Mouse (Mus musculus) liver, embryonic 14.5 days (tissue): ENCODE results near the gene A930033H14Rik. TPM values are rescaled to one million over a fixed set of nuclear protein-coding genes. Genes with fewer than 3 reads are reported as not detected.

ENCODE experiments used
- ATAC-seq: fragments of 200-750 bp; cut with Nextera tagmentation; 2 replicates; pipeline ENCODE4 v1.8.0; 2017; ENCODE audit warnings: moderate number of reproducible peaks, mild to moderate bottlenecking, moderate library complexity; ENCODE audit not compliant: insufficient read depth
- DNase-seq, 3 experiments: peaks; one replicate each; pipeline ENCODE4 v3.0.0-alpha.2; 2012 to 2013; ENCODE audit warnings: low read depth in 3 of 3, low spot score in 3 of 3
- H3K27ac ChIP-seq: fragments of 300-500 bp; sonication (generic); 2 replicates; pipeline ENCODE4 v1.5.1; 2014; ENCODE audit warnings: moderate library complexity, mild to moderate bottlenecking, control low read depth, inconsistent platforms
- H3K27me3 ChIP-seq: fragments of 300-500 bp; sonication (generic); 2 replicates; pipeline ENCODE4 v1.6.1; 2014; ENCODE audit warnings: mild to moderate bottlenecking, low read length, moderate library complexity; ENCODE audit not compliant: control insufficient read depth, insufficient read depth
- H3K36me3 ChIP-seq: fragments of 300-500 bp; sonication (generic); replicated peaks from 2 replicates; pipeline ENCODE4 v1.6.1; 2014; ENCODE audit warnings: low read depth; ENCODE audit not compliant: control insufficient read depth, insufficient read depth
- H3K4me1 ChIP-seq, 2 experiments: fragments of 200-500 bp in 1 of 2; fragments of 300-500 bp in 1 of 2; sonication (generic) in 1 of 2; replicated peaks; 2 replicates each; pipeline ENCODE4 v1.6.1; 2012 to 2014; ENCODE audit warnings: antibody characterized with exemption in 1 of 2, inconsistent platforms in 1 of 2, low read length in 1 of 2; ENCODE audit not compliant: control insufficient read depth in 2 of 2, insufficient read depth in 2 of 2
- H3K4me2 ChIP-seq: fragments of 300-500 bp; sonication (generic); 2 replicates; pipeline ENCODE4 v1.6.1; 2014; ENCODE audit warnings: low read depth, mild to moderate bottlenecking, control low read depth, moderate library complexity
- H3K4me3 ChIP-seq, 2 experiments: fragments of 200-500 bp in 1 of 2; fragments of 300-500 bp in 1 of 2; sonication (generic) in 1 of 2; 2 replicates each; pipeline ENCODE4 v1.5.1; 2012 to 2014; ENCODE audit warnings: low read depth in 2 of 2, low read length in 2 of 2, mild to moderate bottlenecking in 2 of 2, control low read depth in 1 of 2, inconsistent platforms in 1 of 2, moderate library complexity in 1 of 2; ENCODE audit not compliant: insufficient read depth in 1 of 2
- H3K9ac ChIP-seq: fragments of 300-500 bp; sonication (generic); replicated peaks from 2 replicates; pipeline ENCODE4 v1.6.1; 2014; ENCODE audit warnings: mild to moderate bottlenecking, control low read depth, moderate library complexity
- H3K9me3 ChIP-seq: fragments of 300-500 bp; sonication (generic); 2 replicates; pipeline ENCODE4 v1.6.1; 2016; ENCODE audit warnings: low read length, mixed read lengths; ENCODE audit not compliant: control insufficient read depth
- CTCF ChIP-seq: IDR thresholded peaks from 2 replicates; pipeline ENCODE4 v1.5.1; 2016; ENCODE audit warnings: antibody characterized with exemption, low read depth, control low read depth
- EP300 ChIP-seq: IDR thresholded peaks from 2 replicates; pipeline ENCODE4 v1.6.1; 2016; ENCODE audit warnings: antibody characterized with exemption, low read depth
- WGBS: fragments of 180-500 bp; shearing (Covaris S2); extraction: QIAGEN DNeasy Blood & Tissue Kit; methylation state at CpG from one replicate; pipeline ENCODE4 v1.1.7; 2014; ENCODE audit not compliant: insufficient replicate concordance; 5-methylcytosine and 5-hydroxymethylcytosine counted together
- polyA plus RNA-seq, 2 experiments: library from polyadenylated mRNA; depleted of rRNA in 1 of 2; stranded (reverse) in 1 of 2; unstranded in 1 of 2; fragments of >200 nt; fragmentation: Nextera tagmentation in 1 of 2; extraction: Ambion mirVana in 1 of 2; gene quantifications; 2 replicates each; pipeline versions ENCODE4 v1.2.1 to v1.2.3; 2012 to 2014

The A930033H14Rik gene
- polyA plus RNA-seq, 2 experiments = 0.18 to 0.51 TPM

DNA sequence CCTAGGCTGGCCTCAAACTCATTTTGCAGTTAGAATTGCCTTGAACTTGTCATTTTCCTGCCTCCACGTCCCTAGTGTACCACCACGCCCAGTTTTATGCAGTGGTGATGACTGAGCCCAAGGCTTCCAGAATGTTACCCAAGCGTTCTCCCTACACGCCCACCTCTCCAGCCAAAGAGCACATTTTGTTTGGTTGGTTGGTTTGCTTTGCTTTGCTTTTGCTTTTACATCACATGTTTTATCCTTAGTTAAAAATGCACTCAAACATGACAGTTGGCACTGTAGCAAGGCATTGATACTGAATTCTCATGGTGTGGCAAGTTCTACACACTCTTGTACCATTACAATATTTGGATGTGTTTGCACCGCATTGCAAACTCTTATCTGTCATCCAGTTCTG, 49.7 kb downstream of the A930033H14Rik start:
- Histone ChIP-seq H3K4me2 (no peak overlapping the region), H3K9me3 (no peaks in the 10 kb centered on the region), H3K4me1 (peaks cover 0 to 3% of the 10 kb centered on the region in 2 experiments; a peak in 1 of 4 replicates), H3K27ac (no peak overlapping the region), H3K9ac (no peak overlapping the region), H3K27me3 (no peaks in the 10 kb centered on the region), H3K4me3 (no peak overlapping the region), H3K36me3 (no peaks in the 10 kb centered on the region)
- DNase-seq (no peak), ATAC-seq (no peak)
- WGBS = 58% methylated on average over 5 of the region's 5 CpGs
- TF ChIP-seq EP300 = no peak

DNA sequence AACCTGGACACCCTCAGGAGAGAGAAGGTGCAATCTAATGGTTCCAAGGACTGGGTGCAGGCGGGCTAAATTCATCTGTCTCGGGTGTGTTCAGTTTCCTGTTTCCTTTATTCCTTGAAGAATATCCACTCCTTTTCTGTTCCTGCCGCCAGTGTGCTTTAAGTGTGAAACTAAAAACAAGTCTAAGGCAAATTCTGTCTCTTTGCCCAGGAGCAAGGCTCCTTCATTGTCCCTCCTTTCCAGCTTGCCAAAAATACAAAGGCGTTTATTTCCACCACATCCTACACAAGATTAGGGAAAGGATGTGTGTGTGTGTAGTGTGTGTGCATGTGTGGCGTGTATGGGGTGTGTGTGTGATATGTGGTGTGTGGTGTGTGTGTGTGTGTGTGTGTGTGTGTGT, 50.3 kb downstream of the A930033H14Rik start:
- TF ChIP-seq CTCF (no peak), EP300 (no peak)
- Histone ChIP-seq H3K9me3 (no peaks in the 10 kb centered on the region), H3K27me3 (no peaks in the 10 kb centered on the region), H3K27ac (no peak overlapping the region), H3K4me3 (no peak overlapping the region), H3K4me2 (no peak overlapping the region), H3K9ac (no peak overlapping the region), H3K36me3 (no peaks in the 10 kb centered on the region), H3K4me1 (peaks cover 0 to 2% of the 10 kb centered on the region in 2 experiments; a peak in 1 of 4 replicates)
- 55% methylated on average over 5 of the region's 5 CpGs for WGBS
- DNase-seq (no peak), ATAC-seq (no peak)

DNA sequence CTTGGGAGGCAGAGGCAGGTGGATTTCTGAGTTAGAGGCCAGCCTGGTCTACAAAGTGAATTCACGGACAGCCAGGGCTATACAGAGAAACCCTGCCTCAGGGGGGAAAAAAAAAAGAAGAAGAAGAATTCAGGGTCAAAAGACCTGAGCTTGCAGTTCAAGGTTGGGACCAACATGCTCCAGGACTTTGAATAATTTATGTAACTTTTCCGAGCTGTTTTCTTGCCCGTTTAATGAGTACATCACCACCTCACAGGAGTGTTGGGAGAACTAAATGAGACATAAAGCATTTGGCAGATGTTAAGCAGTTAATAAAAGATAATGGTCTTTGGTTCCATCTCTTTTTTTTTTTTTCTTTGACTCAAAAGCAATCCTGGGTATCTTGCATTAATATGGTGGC, 51.4 kb downstream of the A930033H14Rik start:
- ATAC-seq = no peak
- DNase-seq = no peak
- Histone ChIP-seq H3K4me1 (peaks cover 0 to 2% of the 10 kb centered on the region in 2 experiments; a peak in 1 of 4 replicates), H3K4me3 (no peak overlapping the region), H3K27ac (no peak overlapping the region), H3K4me2 (no peak overlapping the region), H3K9ac (no peak overlapping the region), H3K9me3 (no peaks in the 10 kb centered on the region), H3K27me3 (no peaks in the 10 kb centered on the region), H3K36me3 (no peaks in the 10 kb centered on the region)
- 59% methylated on average over 3 of the region's 3 CpGs for WGBS
- TF ChIP-seq CTCF (no peak), EP300 (no peak)

DNA sequence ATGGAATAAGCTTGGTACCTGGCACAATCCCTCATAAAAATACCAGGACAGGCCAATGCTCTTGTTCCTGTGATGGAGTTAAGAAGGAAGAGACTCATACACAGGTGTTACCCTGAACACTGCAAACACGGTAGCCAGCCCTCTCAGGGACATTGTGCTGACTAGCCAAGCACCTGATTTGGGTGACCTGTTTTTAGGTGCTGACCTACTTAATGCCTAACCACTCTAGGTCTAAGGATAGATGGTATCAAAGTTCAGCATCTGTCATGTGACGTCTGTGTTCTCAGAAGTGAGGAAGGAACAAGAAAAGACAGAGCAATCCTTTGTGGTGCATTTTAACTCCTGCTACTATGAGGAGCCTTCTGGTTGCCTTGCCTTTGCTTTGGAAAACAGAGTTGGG, 52.0 kb downstream of the A930033H14Rik start:
- H3K4me2 ChIP-seq = no peak overlapping the region
- no peak for DNase-seq
- no peak overlapping the region for H3K9ac ChIP-seq
- no peaks in the 10 kb centered on the region for H3K9me3 ChIP-seq
- peaks cover 0 to 2% of the 10 kb centered on the region in 2 experiments; a peak in 1 of 4 replicates for H3K4me1 ChIP-seq
- TF ChIP-seq CTCF (no peak), EP300 (no peak)
- H3K27ac ChIP-seq = no peak overlapping the region
- H3K27me3 ChIP-seq = no peaks in the 10 kb centered on the region
- WGBS = 51% methylated on average over 2 of the region's 2 CpGs
- no peak for ATAC-seq
- H3K4me3 ChIP-seq = no peak overlapping the region
- no peaks in the 10 kb centered on the region for H3K36me3 ChIP-seq

Other genes with a start within 250 kb of the A930033H14Rik start
- gene Rhobtb1, start 61.7 kb downstream of the A930033H14Rik start, polyA plus RNA-seq (2012; rRNA removed) = 2.1 and 2.5 TPM in 2 replicates
- gene Rhobtb1, start 61.7 kb downstream of the A930033H14Rik start, polyA plus RNA-seq (2014; fragmentation: Nextera tagmentation; extraction: Ambion mirVana) = 7.1 and 9.0 TPM in 2 replicates
- gene Cdk1, start 139.8 kb upstream of the A930033H14Rik start, polyA plus RNA-seq (2012; rRNA removed) = 140 and 273 TPM in 2 replicates
- gene Cdk1, start 139.8 kb upstream of the A930033H14Rik start, polyA plus RNA-seq (2014; fragmentation: Nextera tagmentation; extraction: Ambion mirVana) = 353 and 360 TPM in 2 replicates
- 2.0 and 3.1 TPM in 2 replicates for gene Ank3, start 185.7 kb upstream of the A930033H14Rik start, polyA plus RNA-seq (2012; rRNA removed)
- 5.3 and 5.7 TPM in 2 replicates for gene Ank3, start 185.7 kb upstream of the A930033H14Rik start, polyA plus RNA-seq (2014; fragmentation: Nextera tagmentation; extraction: Ambion mirVana)